Mouse (Mus musculus) kidney, embryonic 14.5 days (tissue): Measurements from ENCODE around the gene Ptgr1. TPM values are rescaled to one million over a fixed set of nuclear protein-coding genes. Genes with fewer than 3 reads are reported as not detected.

Source experiments
- ATAC-seq: fragments of 200-750 bp; cut with Nextera tagmentation; 2 replicates; pipeline ENCODE4 v1.8.0; 2017; ENCODE audit warnings: moderate number of reproducible peaks, mild to moderate bottlenecking, moderate TSS enrichment, moderate library complexity; ENCODE audit not compliant: low FRiP score, low TSS enrichment
- H3K27ac ChIP-seq: fragments of 300-500 bp; sonication (generic); 2 replicates; pipeline ENCODE4 v1.5.1; 2014; ENCODE audit warnings: low read depth, mild to moderate bottlenecking, low read length, moderate library complexity, mixed read lengths
- H3K27me3 ChIP-seq: fragments of 300-500 bp; sonication (generic); 2 replicates; pipeline ENCODE4 v1.6.1; 2014; ENCODE audit warnings: mild to moderate bottlenecking, low read length; ENCODE audit not compliant: control insufficient read depth, insufficient read depth
- H3K36me3 ChIP-seq: fragments of 300-500 bp; sonication (generic); 2 replicates; pipeline ENCODE4 v1.6.1; 2014; ENCODE audit warnings: low read length, mixed read lengths; ENCODE audit not compliant: control insufficient read depth, insufficient read depth
- H3K4me1 ChIP-seq: fragments of 300-500 bp; sonication (generic); 2 replicates; pipeline ENCODE4 v1.6.1; 2014; ENCODE audit warnings: low read length, mixed read lengths; ENCODE audit not compliant: control insufficient read depth, insufficient read depth
- H3K4me2 ChIP-seq: fragments of 300-500 bp; sonication (generic); replicated peaks from 2 replicates; pipeline ENCODE4 v1.6.1; 2014; ENCODE audit warnings: low read depth, mild to moderate bottlenecking, low read length
- H3K4me3 ChIP-seq: fragments of 300-500 bp; sonication (generic); 2 replicates; pipeline ENCODE4 v1.5.1; 2014; ENCODE audit warnings: mild to moderate bottlenecking, low read length
- H3K9ac ChIP-seq: fragments of 300-500 bp; sonication (generic); 2 replicates; pipeline ENCODE4 v1.6.1; 2014; ENCODE audit warnings: low read depth, mild to moderate bottlenecking, low read length, moderate library complexity
- H3K9me3 ChIP-seq: fragments of 300-500 bp; sonication (generic); 2 replicates; pipeline ENCODE4 v1.6.1; 2016; ENCODE audit warnings: low read length; ENCODE audit not compliant: control insufficient read depth
- WGBS: fragments of 180-500 bp; shearing (Covaris S2); extraction: QIAGEN DNeasy Blood & Tissue Kit; methylation state at CpG from one replicate; pipeline ENCODE4 v1.1.7; 2014; 5-methylcytosine and 5-hydroxymethylcytosine counted together
- polyA plus RNA-seq: library from polyadenylated mRNA; unstranded; fragments of >200 nt; fragmentation: Nextera tagmentation; extraction: Ambion mirVana; gene quantifications from 2 replicates; pipeline ENCODE4 v1.2.1, GENCODE M21; 2014

Ptgr1 gene
- polyA plus RNA-seq, result 25.3 and 29.2 TPM in 2 replicates

- Histone ChIP-seq H3K27me3 (no peaks in the 10 kb centered on the region), H3K4me1 (0 out of 2 replicates have a peak, but pooled peaks cover 8% of the 10 kb centered on the region), H3K4me2 (peak within 1 kb of the TSS; percentile 86), H3K27ac (peak within 1 kb of the TSS; percentile 26; the same call in 1 of the 2 replicates), H3K9ac (peak within 1 kb of the TSS; percentile 54), H3K9me3 (no peaks in the 10 kb centered on the region), H3K36me3 (no peaks in the 10 kb centered on the region), H3K4me3 (peak within 1 kb of the TSS; percentile 68)
- peak; percentile 69 for ATAC-seq
- WGBS, result 2% methylated on average over 28 of the region's 28 CpGs
These were observed at the start of gene Ptgr1 for GRCm38 (mm10) chr4:58986540-58987190. Gene Ptgr1, minus strand, starts transcription at chr4:58987119.

GRCm38 (mm10) chr4:59035786-59036350 is 48.9 kb upstream of the Ptgr1 start:
- Histone ChIP-seq H3K36me3 (peaks cover 4% of the 10 kb centered on the region; the same call in 1 of the 2 replicates), H3K4me3 (peak overlapping the region; percentile 83), H3K4me2 (peak overlapping the region; percentile 73), H3K9me3 (no peaks in the 10 kb centered on the region), H3K27ac (no peak overlapping the region), H3K27me3 (no peaks in the 10 kb centered on the region; the same call in 1 of the 2 replicates), H3K4me1 (peaks cover 5% of the 10 kb centered on the region), H3K9ac (peak overlapping the region; percentile 89)
- WGBS, result 59% methylated on average over 18 of the region's 18 CpGs
- ATAC-seq, result peak; percentile 29; the same call in 1 of the 2 replicates

GRCm38 (mm10) chr4:59034918-59035785 is 48.2 kb upstream of the Ptgr1 start, which contains the start of gene Gng10:
Gene Gng10, plus strand, starts transcription at chr4:59035088.
- peak within 1 kb of the TSS; percentile 89 for H3K9ac ChIP-seq
- peak within 1 kb of the TSS; percentile 55; the same call in 1 of the 2 replicates for H3K27ac ChIP-seq
- peaks cover 4% of the 10 kb centered on the region; the same call in 1 of the 2 replicates for H3K36me3 ChIP-seq
- H3K4me2 ChIP-seq, result peak within 1 kb of the TSS; percentile 73
- WGBS, result 8% methylated on average over 73 of the region's 76 CpGs
- ATAC-seq, result peak; percentile 90
- H3K27me3 ChIP-seq, result no peaks in the 10 kb centered on the region; the same call in 1 of the 2 replicates
- H3K4me3 ChIP-seq, result peak within 1 kb of the TSS; percentile 83
- H3K4me1 ChIP-seq, result peaks cover 5% of the 10 kb centered on the region
- no peaks in the 10 kb centered on the region for H3K9me3 ChIP-seq

- H3K27me3 ChIP-seq, result no peaks in the 10 kb centered on the region; the same call in 1 of the 2 replicates
- no peaks in the 10 kb centered on the region for H3K9me3 ChIP-seq
- H3K4me2 ChIP-seq, result peak overlapping the region; percentile 73
- peak overlapping the region; percentile 89; the same call in 1 of the 2 replicates for H3K9ac ChIP-seq
- H3K4me3 ChIP-seq, result peak overlapping the region; percentile 83
- ATAC-seq, result no peak
- H3K36me3 ChIP-seq, result 0 out of 2 replicates have a peak, but pooled peaks cover under 1% of the 10 kb centered on the region
- H3K27ac ChIP-seq, result no peak overlapping the region
- peaks cover 5% of the 10 kb centered on the region for H3K4me1 ChIP-seq
- 78% methylated on average over 10 of the region's 10 CpGs for WGBS
These were observed 47.5 kb upstream of the Ptgr1 start for GRCm38 (mm10) chr4:59034325-59034917.

GRCm38 (mm10) chr4:59016922-59017321 is 30.0 kb upstream of the Ptgr1 start:
- H3K36me3 ChIP-seq, result peaks cover 17% of the 10 kb centered on the region; the same call in 1 of the 2 replicates
- no peak overlapping the region for H3K4me2 ChIP-seq
- no peak overlapping the region for H3K9ac ChIP-seq
- 97% methylated on average over 2 of the region's 2 CpGs for WGBS
- H3K4me1 ChIP-seq, result no peaks in the 10 kb centered on the region
- H3K27ac ChIP-seq, result no peak overlapping the region
- H3K27me3 ChIP-seq, result no peaks in the 10 kb centered on the region
- H3K9me3 ChIP-seq, result no peaks in the 10 kb centered on the region
- no peak for ATAC-seq
- H3K4me3 ChIP-seq, result no peak overlapping the region

- Histone ChIP-seq H3K9ac (no peak overlapping the region), H3K4me3 (no peak overlapping the region), H3K9me3 (no peaks in the 10 kb centered on the region), H3K4me2 (no peak overlapping the region), H3K36me3 (peaks cover 14% of the 10 kb centered on the region; the same call in 1 of the 2 replicates), H3K27ac (no peak overlapping the region), H3K27me3 (no peaks in the 10 kb centered on the region), H3K4me1 (0 out of 2 replicates have a peak, but pooled peaks cover 2% of the 10 kb centered on the region)
- ATAC-seq, result no peak
- 78% methylated on average over 3 of the region's 3 CpGs for WGBS
These were observed 28.3 kb upstream of the Ptgr1 start for GRCm38 (mm10) chr4:59015181-59015580.

- H3K27ac ChIP-seq, result no peak overlapping the region
- H3K4me2 ChIP-seq, result no peak overlapping the region
- WGBS, result 74% methylated on average over 3 of the region's 3 CpGs
- no peaks in the 10 kb centered on the region for H3K9me3 ChIP-seq
- H3K4me3 ChIP-seq, result no peak overlapping the region
- H3K27me3 ChIP-seq, result no peaks in the 10 kb centered on the region
- H3K36me3 ChIP-seq, result no peaks in the 10 kb centered on the region; the same call in 1 of the 2 replicates
- ATAC-seq, result no peak
- H3K9ac ChIP-seq, result no peak overlapping the region
- 0 out of 2 replicates have a peak, but pooled peaks cover 2% of the 10 kb centered on the region for H3K4me1 ChIP-seq
These were observed 24.5 kb upstream of the Ptgr1 start for GRCm38 (mm10) chr4:59011446-59011845.

- peaks cover 3% of the 10 kb centered on the region; the same call in 1 of the 2 replicates for H3K4me1 ChIP-seq
- no peaks in the 10 kb centered on the region for H3K9me3 ChIP-seq
- no peaks in the 10 kb centered on the region for H3K36me3 ChIP-seq
- ATAC-seq, result no peak
- H3K27ac ChIP-seq, result no peak overlapping the region
- no peak overlapping the region for H3K9ac ChIP-seq
- 85% methylated on average over 4 of the region's 4 CpGs for WGBS
- no peak overlapping the region for H3K4me3 ChIP-seq
- H3K4me2 ChIP-seq, result no peak overlapping the region
- no peaks in the 10 kb centered on the region for H3K27me3 ChIP-seq
These were observed 22.8 kb upstream of the Ptgr1 start for GRCm38 (mm10) chr4:59009696-59010095.
